In the genomic region with DNA sequence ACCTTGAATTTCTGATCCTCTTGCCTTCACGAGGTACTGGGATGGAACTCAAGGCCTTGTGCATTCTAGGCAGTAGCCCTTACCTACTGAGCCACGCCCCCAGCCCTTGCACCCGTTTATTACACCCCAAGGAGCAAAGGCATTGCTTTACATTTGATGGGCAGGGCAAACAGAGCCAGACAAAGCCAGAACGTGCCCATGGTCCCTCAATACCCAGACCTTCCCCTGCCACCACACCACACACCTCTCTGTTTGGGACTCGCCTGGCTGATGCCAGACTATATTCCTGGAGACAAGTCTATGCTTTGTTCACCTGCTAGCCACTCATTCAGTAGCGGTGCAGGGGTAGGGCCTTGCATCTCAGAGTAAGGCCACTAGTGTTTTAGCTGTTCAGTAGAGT, we compare ENCODE assay signal across 9 mouse cellular contexts. TPM values are rescaled to one million over a fixed set of nuclear protein-coding genes. Genes with fewer than 3 reads are reported as not detected.
A peak's percentile ranks its signal among the peaks of the same experiment; 100 is the strongest.
DNase-seq lines count a peak whose midpoint lies in the region; ATAC-seq and TF ChIP-seq lines count a peak whose summit lies in the region.
"Had no signal": no experiment of that assay in that cellular context is flagged by ENCODE, and none has a peak within 500 bp of the region (broad histone marks: within the 10 kb centered on the region; RNA-seq: fewer than 3 reads in every experiment).

No protein-coding gene starts in this region.

- TF ChIP-seq EP300 in heart, postnatal 0 days (IDR thresholded peaks at IDR 0.05; ENCODE audit: low read depth) = no peak
- no peak for TF ChIP-seq EP300 in heart, adult 2 months (IDR thresholded peaks at IDR 0.05; ENCODE audit: insufficient read depth, low read depth, low read length)

- ATAC-seq in heart, postnatal 0 days (ENCODE audit: insufficient read depth, low read depth) = no peak
- no peak for ATAC-seq in intestine, embryonic 14.5 days (replicated peaks; ENCODE audit: low FRiP score, low TSS enrichment, low read depth)
- no peak for ATAC-seq in midbrain, postnatal 0 days (ENCODE audit: low FRiP score)
- no peak for ATAC-seq in frontal cortex, adult (ENCODE audit: low TSS enrichment)

- H3K9ac ChIP-seq in heart, postnatal 0 days (replicated peaks; ENCODE audit: low read depth, low read length) = no peak overlapping the region
- no peak overlapping the region for H3K9ac ChIP-seq in heart, adult 2 months (ENCODE audit: low read depth, low read length)
- H3K9ac ChIP-seq in intestine, embryonic 14.5 days (ENCODE audit: low read length) = no peak overlapping the region
- peak overlapping the region; percentile 56; the same call in 1 of the 2 replicates for H3K9ac ChIP-seq in midbrain, postnatal 0 days (replicated peaks; ENCODE audit: low read length, poor library complexity, severe bottlenecking)

- whole genome bisulfite sequencing in heart, postnatal 0 days = 44% methylated on average over 6 of the region's 6 CpGs
- 70% methylated on average over 6 of the region's 6 CpGs for WGBS in heart, adult 2 months
- 42% methylated on average over 6 of the region's 6 CpGs for WGBS in intestine, embryonic 14.5 days
- 36% methylated on average over 6 of the region's 6 CpGs for WGBS in midbrain, postnatal 0 days

- peaks cover 16% of the 10 kb centered on the region for H3K4me1 ChIP-seq in heart, postnatal 0 days (ENCODE audit: control insufficient read depth, insufficient read depth)
- peaks cover 10% of the 10 kb centered on the region for H3K4me1 ChIP-seq in heart, adult 2 months (ENCODE audit: control insufficient read depth, insufficient read depth, low read length)
- peaks cover 29% of the 10 kb centered on the region for H3K4me1 ChIP-seq in embryonic fibroblast, embryonic 13.5 days (ENCODE audit: control insufficient read depth, insufficient read depth, low read length)
- H3K4me1 ChIP-seq in intestine, embryonic 14.5 days (replicated peaks; ENCODE audit: control insufficient read depth, insufficient read depth, low read length) = peaks cover 25% of the 10 kb centered on the region
- peaks cover 7% of the 10 kb centered on the region; the same call in 1 of the 2 replicates for H3K4me1 ChIP-seq in midbrain, postnatal 0 days (ENCODE audit: insufficient read depth, low read length)

- no peak for DNase-seq in heart, postnatal 0 days (ENCODE audit: low spot score)
- no peak for DNase-seq in heart, adult 2 months
- DNase-seq in intestine, embryonic 14.5 days (ENCODE audit: low spot score) = no peak
- DNase-seq in midbrain, postnatal 0 days (ENCODE audit: low spot score) = no peak
- DNase-seq in thymus, adult 18-20 months = no peak
- no peak for DNase-seq in frontal cortex, adult 2 months (ENCODE audit: extremely low spot score in 1 of 2, low spot score in 1 of 2)

- H3K36me3 ChIP-seq in heart, postnatal 0 days (replicated peaks; ENCODE audit: control insufficient read depth, insufficient read depth, low read length) = no peaks in the 10 kb centered on the region
- H3K36me3 ChIP-seq in heart, adult 2 months (ENCODE audit: control insufficient read depth, insufficient read depth, low read length) = no peaks in the 10 kb centered on the region
- H3K36me3 ChIP-seq in intestine, embryonic 14.5 days (ENCODE audit: control insufficient read depth, insufficient read depth, low read length) = peaks cover 3% of the 10 kb centered on the region; the same call in 1 of the 2 replicates
- H3K36me3 ChIP-seq in midbrain, postnatal 0 days (ENCODE audit: insufficient read depth, low read length) = no peaks in the 10 kb centered on the region
- H3K36me3 ChIP-seq: G1E had no signal

- intact Hi-C loops in heart, adult 2 months (cut with DNase I) = loop anchor here (5.0 kb wide), 1 partner anchor 176 kb away; no protein-coding TSS in a partner anchor

- TF ChIP-seq POLR2A in heart, adult 2 months (IDR thresholded peaks at IDR 0.05; ENCODE audit: insufficient read depth, low read depth, low read length) = no peak
- TF ChIP-seq POLR2A in embryonic fibroblast, embryonic 13.5 days (IDR thresholded peaks at IDR 0.05; ENCODE audit: low read depth, low read length) = no peak

- no peaks in the 10 kb centered on the region for H3K9me3 ChIP-seq in heart, postnatal 0 days (replicated peaks; ENCODE audit: control insufficient read depth, low read length)
- no peaks in the 10 kb centered on the region for H3K9me3 ChIP-seq in intestine, embryonic 14.5 days (ENCODE audit: control insufficient read depth, low read length)
- H3K9me3 ChIP-seq in midbrain, postnatal 0 days (ENCODE audit: low read length) = no peaks in the 10 kb centered on the region
- H3K9me3 ChIP-seq: G1E had no signal

- no peak for TF ChIP-seq CTCF in heart, postnatal 0 days (IDR thresholded peaks at IDR 0.05; ENCODE audit: low read depth)
- no peak for TF ChIP-seq CTCF in heart, adult 2 months (IDR thresholded peaks at IDR 0.05)
- no peak for TF ChIP-seq CTCF in embryonic fibroblast, embryonic 13.5 days (IDR thresholded peaks at IDR 0.05; ENCODE audit: borderline replicate concordance, insufficient read depth, low read length)
- no peak for TF ChIP-seq CTCF in midbrain, postnatal 0 days (IDR thresholded peaks at IDR 0.05)

- no peaks in the 10 kb centered on the region for H3K79me2 ChIP-seq in heart, adult 2 months (replicated peaks; ENCODE audit: control insufficient read depth, insufficient read depth, low read length)

- H3K27ac ChIP-seq in heart, postnatal 0 days (ENCODE audit: low read depth) = peak overlapping the region; percentile 21; the same call in 1 of the 2 replicates
- H3K27ac ChIP-seq in heart, adult 2 months = no peak overlapping the region
- H3K27ac ChIP-seq in embryonic fibroblast, embryonic 13.5 days (ENCODE audit: insufficient read depth, low read length) = peak overlapping the region; percentile 59
- peak overlapping the region; percentile 14; the same call in 1 of the 2 replicates for H3K27ac ChIP-seq in intestine, embryonic 14.5 days (ENCODE audit: low read depth)
- peak overlapping the region; percentile 26; the same call in 1 of the 2 replicates for H3K27ac ChIP-seq in midbrain, postnatal 0 days (ENCODE audit: low read depth, low read length)

- no peak overlapping the region for H3K4me3 ChIP-seq in heart, postnatal 0 days (ENCODE audit: low read depth, low read length)
- no peak overlapping the region for H3K4me3 ChIP-seq in heart, adult 2 months
- no peak overlapping the region for H3K4me3 ChIP-seq in embryonic fibroblast, embryonic 13.5 days (ENCODE audit: insufficient read depth, low read length)
- H3K4me3 ChIP-seq in intestine, embryonic 14.5 days (ENCODE audit: low read depth, low read length) = no peak overlapping the region
- H3K4me3 ChIP-seq in midbrain, postnatal 0 days (ENCODE audit: low read depth, low read length) = peak overlapping the region; percentile 48; the same call in 1 of the 2 replicates

- peak overlapping the region; percentile 95 for H3K4me2 ChIP-seq in heart, postnatal 0 days (ENCODE audit: low read depth, low read length)
- peak overlapping the region; percentile 62 for H3K4me2 ChIP-seq in intestine, embryonic 14.5 days (ENCODE audit: low read length)
- peak overlapping the region; percentile 79 for H3K4me2 ChIP-seq in midbrain, postnatal 0 days (ENCODE audit: low read depth, low read length, poor library complexity, severe bottlenecking)

- no peaks in the 10 kb centered on the region for H3K27me3 ChIP-seq in heart, postnatal 0 days (ENCODE audit: control insufficient read depth, insufficient read depth, low read length)
- H3K27me3 ChIP-seq in heart, adult 2 months (ENCODE audit: control insufficient read depth, insufficient read depth, low read length) = no peaks in the 10 kb centered on the region
- H3K27me3 ChIP-seq in intestine, embryonic 14.5 days (replicated peaks; ENCODE audit: control insufficient read depth, insufficient read depth, low read length) = no peaks in the 10 kb centered on the region
- no peaks in the 10 kb centered on the region for H3K27me3 ChIP-seq in midbrain, postnatal 0 days (ENCODE audit: insufficient read depth, low read length)

RNA-seq across cellular contexts. Expression of gene Creb3l1, which starts 17.8 kb away (rescaled TPM):
- total RNA-seq in heart, postnatal 0 days (2014; rRNA removed; ENCODE audit: low replicate concordance) = 3.8 and 6.7 TPM in 2 replicates
- 4.1 and 4.2 TPM in 2 replicates for polyA plus RNA-seq in heart, postnatal 0 days (2015; fragmentation: Nextera tagmentation; extraction: Ambion mirVana)
- total RNA-seq in heart, adult 2 months (2021) = 1 to 10 TPM; 3.8 to 5.8 TPM
- polyA plus RNA-seq in heart, adult 2 months (2012; rRNA removed) = 3.3 and 4.5 TPM in 2 replicates
- 101 and 119 TPM in 2 replicates for polyA plus RNA-seq in embryonic fibroblast, embryonic 13.5 days (2011; ENCODE audit: insufficient read length, low read depth, missing spikeins)
- polyA plus RNA-seq in intestine, embryonic 14.5 days (2014; fragmentation: Nextera tagmentation; extraction: Ambion mirVana) = 21.2 and 24.1 TPM in 2 replicates
- 3.2 TPM in 2 replicates for total RNA-seq in midbrain, postnatal 0 days (2014; rRNA removed)
- 2.7 and 3.8 TPM in 2 replicates for polyA plus RNA-seq in midbrain, postnatal 0 days (2015; fragmentation: Nextera tagmentation; extraction: Ambion mirVana)
- 1.7 and 1.8 TPM in 2 replicates for polyA plus RNA-seq in frontal cortex, adult 2 months (2012; rRNA removed)

RNA-seq across cellular contexts. Expression of gene Dgkz, which starts 30.8 kb away (rescaled TPM):
- total RNA-seq in heart, postnatal 0 days (2014; rRNA removed; ENCODE audit: low replicate concordance) = 77.0 and 77.9 TPM in 2 replicates
- 24.0 and 26.2 TPM in 2 replicates for polyA plus RNA-seq in heart, postnatal 0 days (2015; fragmentation: Nextera tagmentation; extraction: Ambion mirVana)
- total RNA-seq in heart, adult 2 months (2021) = 10 to 100 TPM; 35.5 to 37.5 TPM
- polyA plus RNA-seq in heart, adult 2 months (2012; rRNA removed) = 102 and 118 TPM in 2 replicates
- polyA plus RNA-seq in embryonic fibroblast, embryonic 13.5 days (2011; ENCODE audit: insufficient read length, low read depth, missing spikeins) = 29.3 and 40.4 TPM in 2 replicates
- 71.9 and 75.6 TPM in 2 replicates for polyA plus RNA-seq in intestine, embryonic 14.5 days (2014; fragmentation: Nextera tagmentation; extraction: Ambion mirVana)
- 99.8 and 144 TPM in 2 replicates for total RNA-seq in midbrain, postnatal 0 days (2014; rRNA removed)
- 35.1 and 36.6 TPM in 2 replicates for polyA plus RNA-seq in midbrain, postnatal 0 days (2015; fragmentation: Nextera tagmentation; extraction: Ambion mirVana)
- polyA plus RNA-seq in frontal cortex, adult 2 months (2012; rRNA removed) = 590 and 632 TPM in 2 replicates
